Mouse (Mus musculus): Measurements from ENCODE around the gene Kctd5. TPM values are rescaled to one million over a fixed set of nuclear protein-coding genes. Genes with fewer than 3 reads are reported as not detected.

Gene Kctd5
- total RNA-seq, 2 experiments from 2014 or later = 7.6 to 8.8 TPM

Small RNA genes within 50 kb of the gene (microRNA-seq; reads per million reads assigned to microRNA genes)
- 0 reads per million in 2 experiments for gene Gm27700

Other genes with a start within 250 kb of the Kctd5 start
- 100 to 1,000 TPM; 270 to 297 TPM for gene Elob, start 244.3 kb downstream of the Kctd5 start, total RNA-seq (2021)
- not detected for gene Prss33, start 237.4 kb downstream of the Kctd5 start, total RNA-seq (2021)
- not detected for gene Prss32, start 229.6 kb downstream of the Kctd5 start, total RNA-seq (2021)
- gene Prss41, start 229.3 kb downstream of the Kctd5 start, total RNA-seq (2021) = under 1 TPM in 1 of 2 experiments, not detected in 1; 0.37 TPM
- gene Prss21, start 205.4 kb downstream of the Kctd5 start, total RNA-seq (2021) = not detected
- not detected for gene Dcpp1, start 192.6 kb downstream of the Kctd5 start, total RNA-seq (2021)
- gene Dcpp2, start 192.6 kb downstream of the Kctd5 start, total RNA-seq (2021) = not detected
- not detected for gene Dcpp3, start 156.0 kb downstream of the Kctd5 start, total RNA-seq (2021)
- not detected for gene Sbp, start 131.8 kb downstream of the Kctd5 start, total RNA-seq (2021)
- gene Sbpl, start 118.2 kb downstream of the Kctd5 start, total RNA-seq (2021) = not detected
- not detected for gene Prss30, start 92.9 kb downstream of the Kctd5 start, total RNA-seq (2021)
- gene Prss22, start 75.4 kb downstream of the Kctd5 start, total RNA-seq (2021) = not detected
- gene Prss27, start 35.3 kb downstream of the Kctd5 start, total RNA-seq (2021) = not detected
- 10 to 100 TPM; 35.5 to 39.9 TPM for gene Pdpk1, start 77.4 kb upstream of the Kctd5 start, total RNA-seq (2021)
- gene Amdhd2, start 90.3 kb upstream of the Kctd5 start, total RNA-seq (2021) = 10 to 100 TPM in 1 of 2 experiments, 1 to 10 TPM in 1; 8.4 to 10.4 TPM
- gene Atp6v0c, start 96.2 kb upstream of the Kctd5 start, total RNA-seq (2021) = 100 to 1,000 TPM; 142 to 153 TPM
- 1 to 10 TPM; 2.9 to 4.4 TPM for gene Tbc1d24, start 132.1 kb upstream of the Kctd5 start, total RNA-seq (2021)
- gene Ntn3, start 136.0 kb upstream of the Kctd5 start, total RNA-seq (2021) = under 1 TPM; 0.33 to 0.35 TPM
- gene Tedc2, start 147.4 kb upstream of the Kctd5 start, total RNA-seq (2021) = 1 to 10 TPM in 1 of 2 experiments, under 1 TPM in 1; 0.96 to 1.1 TPM
- 1 to 10 TPM in 1 of 2 experiments, under 1 TPM in 1; 0.91 to 1.1 TPM for gene Ccnf, start 178.0 kb upstream of the Kctd5 start, total RNA-seq (2021)